Mouse (Mus musculus) liver, embryonic 14.5 days (tissue): ENCODE measurements at regions not wholly inside any gene's neighbourhood (a gene's known extent, or its start where the extent isn't known, plus 50 kb on each side); places are given as distances from the start of the nearest gene placed in this dataset.

Source experiments
- CTCF ChIP-seq: IDR thresholded peaks from 2 replicates; pipeline ENCODE4 v1.5.1; 2016; ENCODE audit warnings: antibody characterized with exemption, low read depth, control low read depth
- EP300 ChIP-seq: IDR thresholded peaks from 2 replicates; pipeline ENCODE4 v1.6.1; 2016; ENCODE audit warnings: antibody characterized with exemption, low read depth

DNA sequence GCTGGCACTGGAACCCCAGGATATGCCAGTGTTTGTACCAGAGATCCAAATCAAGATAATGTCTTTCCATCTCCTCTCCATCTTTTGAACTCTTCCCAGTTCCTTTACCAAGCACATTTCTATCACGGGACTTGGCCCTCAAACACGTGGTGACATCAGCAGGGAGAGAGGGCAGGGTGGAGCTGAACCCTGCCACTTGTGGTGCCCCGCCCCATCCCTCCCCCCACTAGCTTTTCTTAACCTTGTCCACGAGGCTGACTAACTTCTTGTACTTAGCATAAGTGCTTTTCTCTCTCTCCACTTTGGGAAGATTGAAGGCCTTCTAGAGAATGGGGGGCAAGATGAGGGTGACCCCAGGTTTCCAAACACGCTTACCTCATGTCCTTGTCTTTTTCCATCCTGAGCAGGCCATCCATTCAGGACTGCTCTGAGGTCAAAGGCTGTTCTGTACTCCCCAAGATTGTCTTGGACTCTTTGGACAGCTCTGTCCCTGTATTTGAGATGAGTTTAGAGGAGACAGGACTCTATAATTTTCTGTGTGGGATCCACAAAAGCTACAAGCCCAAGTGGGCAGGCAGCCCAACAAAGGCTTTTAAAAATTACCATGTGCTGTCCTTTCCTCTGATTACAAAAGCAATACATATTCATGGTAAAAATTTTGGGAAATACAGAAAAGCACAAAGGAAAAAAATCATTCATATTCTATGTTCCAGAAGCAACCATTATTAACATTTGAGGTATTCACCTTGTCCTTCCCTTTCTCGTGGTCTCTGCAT lies 192.7 kb upstream of the 4931429L15Rik start:
- TF ChIP-seq EP300 (no peak), CTCF (no peak)
